ENCODE assay signal across 8 mouse cellular contexts in genomic region chr14:78900770-78901169, GRCm38 (mm10). TPM values are rescaled to one million over a fixed set of nuclear protein-coding genes. Genes with fewer than 3 reads are reported as not detected.
DNase-seq lines count a peak whose midpoint lies in the region; ATAC-seq and TF ChIP-seq lines count a peak whose summit lies in the region.

No protein-coding gene starts in this region.

- no peak overlapping the region for H3K4me3 ChIP-seq in kidney, adult 2 months (ENCODE audit: insufficient read depth, low read depth, low read length)
- H3K4me3 ChIP-seq in CH12.LX (replicated peaks in 1 of 3; ENCODE audit: low read depth in 2 of 3, low read length in 2 of 3, poor library complexity in 1 of 3), result no peak overlapping the region
- H3K4me3 ChIP-seq in forebrain, postnatal 0 days (ENCODE audit: low read depth, low read length), result no peak overlapping the region
- no peak overlapping the region for H3K4me3 ChIP-seq in kidney, embryonic 16.5 days (ENCODE audit: low read length)
- H3K4me3 ChIP-seq in hindbrain, embryonic 13.5 days, result no peak overlapping the region

- no peaks in the 10 kb centered on the region for H3K79me2 ChIP-seq in CH12.LX (replicated peaks; ENCODE audit: control insufficient read depth, extremely low read depth, insufficient read depth, poor library complexity, severe bottlenecking)

- peak; percentile 46 for DNase-seq in kidney, adult 2 months
- no peak for DNase-seq in kidney, adult 11 months
- peak; percentile 66 for DNase-seq in CH12.LX (ENCODE audit: extremely low read depth)
- peak; percentile 57 for DNase-seq in forebrain, postnatal 0 days
- no peak for DNase-seq in cerebellum, adult 9-11 months

- TF ChIP-seq CTCF in kidney, adult 2 months (conservative IDR thresholded peaks at IDR 0.05; ENCODE audit: insufficient read depth, insufficient read length, low read depth, low read length), result no peak
- no peak for TF ChIP-seq CTCF in CH12.LX (conservative IDR thresholded peaks at IDR 0.05 in 1 of 2, IDR thresholded peaks at IDR 0.05 in 1 of 2; ENCODE audit: low read depth in 2 of 2, low read length in 2 of 2)
- no peak for TF ChIP-seq CTCF in forebrain, postnatal 0 days (IDR thresholded peaks at IDR 0.05; ENCODE audit: low read depth)

- no peaks in the 10 kb centered on the region for H3K27me3 ChIP-seq in kidney, adult 2 months (replicated peaks; ENCODE audit: control insufficient read depth, insufficient read depth, low read length)
- H3K27me3 ChIP-seq in CH12.LX (replicated peaks), result no peaks in the 10 kb centered on the region
- H3K27me3 ChIP-seq in forebrain, postnatal 0 days (ENCODE audit: insufficient read depth, low read length), result no peaks in the 10 kb centered on the region
- H3K27me3 ChIP-seq in kidney, embryonic 16.5 days (ENCODE audit: insufficient read depth, low read length), result no peaks in the 10 kb centered on the region
- H3K27me3 ChIP-seq in hindbrain, embryonic 13.5 days, result no peaks in the 10 kb centered on the region

- ATAC-seq in forebrain, postnatal 0 days, result peak; percentile 93
- ATAC-seq in kidney, embryonic 16.5 days (ENCODE audit: low FRiP score, low TSS enrichment), result peak; percentile 92
- 0 out of 2 replicates have a peak, but pooled peaks have one; percentile 23 for ATAC-seq in neutrophil, adult 5-6 weeks (ENCODE audit: extremely low read depth, insufficient number of reproducible peaks, low FRiP score, poor library complexity, severe bottlenecking)
- ATAC-seq in hindbrain, embryonic 13.5 days (ENCODE audit: low FRiP score), result no peak

- H3K9me3 ChIP-seq in CH12.LX (replicated peaks; ENCODE audit: low read length), result no peaks in the 10 kb centered on the region
- H3K9me3 ChIP-seq in forebrain, postnatal 0 days (ENCODE audit: low read length), result no peaks in the 10 kb centered on the region
- no peaks in the 10 kb centered on the region for H3K9me3 ChIP-seq in kidney, embryonic 16.5 days (ENCODE audit: low read length)
- no peaks in the 10 kb centered on the region for H3K9me3 ChIP-seq in hindbrain, embryonic 13.5 days

- H3K27ac ChIP-seq in kidney, adult 2 months (ENCODE audit: insufficient read depth, low read depth, low read length), result no peak overlapping the region
- H3K27ac ChIP-seq in CH12.LX (ENCODE audit: insufficient read depth, low read depth), result no peak overlapping the region
- H3K27ac ChIP-seq in forebrain, postnatal 0 days (ENCODE audit: low read depth, low read length), result no peak overlapping the region
- H3K27ac ChIP-seq in kidney, embryonic 16.5 days (ENCODE audit: low read length), result peak overlapping the region; percentile 58; the same call in 1 of the 2 replicates
- H3K27ac ChIP-seq in hindbrain, embryonic 13.5 days, result no peak overlapping the region

- no peak for TF ChIP-seq POLR2A in kidney, adult 2 months (IDR thresholded peaks at IDR 0.05; ENCODE audit: low read depth, low read length)
- TF ChIP-seq POLR2A in CH12.LX (IDR thresholded peaks at IDR 0.05; ENCODE audit: low read depth, low read length), result no peak

- 22% methylated on average over 2 of the region's 2 CpGs for WGBS in kidney, adult 2 months
- WGBS in forebrain, postnatal 0 days, result 29% methylated on average over 2 of the region's 2 CpGs
- WGBS in kidney, embryonic 16.5 days, result 1% methylated on average over 2 of the region's 2 CpGs
- 70% methylated on average over 2 of the region's 2 CpGs for WGBS in hindbrain, embryonic 13.5 days

- in situ Hi-C loops in CH12.LX (cut with MboI; ENCODE audit: low pct_ligation_motif_present, low pct_unique_long_range_greater_than_20kb, low sequenced_read_pairs), result loop anchor here (10.0 kb wide), 1 partner anchor 46 kb away; no protein-coding TSS in a partner anchor

- no peaks in the 10 kb centered on the region for H3K4me1 ChIP-seq in kidney, adult 2 months (ENCODE audit: control insufficient read depth, insufficient read depth, low read length)
- peaks cover 10 to 36% of the 10 kb centered on the region in 2 experiments for H3K4me1 ChIP-seq in CH12.LX (ENCODE audit: control insufficient read depth in 1 of 2, insufficient read depth in 2 of 2)
- no peaks in the 10 kb centered on the region for H3K4me1 ChIP-seq in forebrain, postnatal 0 days (ENCODE audit: insufficient read depth)
- peaks cover 9% of the 10 kb centered on the region; the same call in 1 of the 2 replicates for H3K4me1 ChIP-seq in kidney, embryonic 16.5 days (ENCODE audit: insufficient read depth, low read length)
- no peaks in the 10 kb centered on the region for H3K4me1 ChIP-seq in hindbrain, embryonic 13.5 days (replicated peaks)

- H3K4me2 ChIP-seq in CH12.LX (ENCODE audit: insufficient read depth, low read depth, poor library complexity, severe bottlenecking), result peak overlapping the region; percentile 71
- no peak overlapping the region for H3K4me2 ChIP-seq in forebrain, postnatal 0 days (ENCODE audit: low read depth)
- no peak overlapping the region for H3K4me2 ChIP-seq in kidney, embryonic 16.5 days (replicated peaks; ENCODE audit: low read depth, low read length)
- no peak overlapping the region for H3K4me2 ChIP-seq in hindbrain, embryonic 13.5 days

- H3K9ac ChIP-seq in CH12.LX (ENCODE audit: insufficient read depth, low read depth), result no peak overlapping the region
- H3K9ac ChIP-seq in forebrain, postnatal 0 days, result no peak overlapping the region
- H3K9ac ChIP-seq in kidney, embryonic 16.5 days (replicated peaks; ENCODE audit: low read length), result no peak overlapping the region
- H3K9ac ChIP-seq in hindbrain, embryonic 13.5 days, result no peak overlapping the region

- no peak; the same call in none of the 2 replicates for TF ChIP-seq RAD21 in CH12.LX (IDR thresholded peaks at IDR 0.05; ENCODE audit: low read depth, low read length)

- no peaks in the 10 kb centered on the region for H3K36me3 ChIP-seq in kidney, adult 2 months (ENCODE audit: control insufficient read depth, insufficient read depth, low read length)
- H3K36me3 ChIP-seq in CH12.LX (replicated peaks in 1 of 2; ENCODE audit: control insufficient read depth in 1 of 2, insufficient read depth in 1 of 2, low read length in 1 of 2), result peaks cover 0 to 6% of the 10 kb centered on the region in 2 experiments
- H3K36me3 ChIP-seq in forebrain, postnatal 0 days (ENCODE audit: insufficient read depth), result no peaks in the 10 kb centered on the region
- H3K36me3 ChIP-seq in kidney, embryonic 16.5 days (ENCODE audit: insufficient read depth, low read length), result no peaks in the 10 kb centered on the region
- no peaks in the 10 kb centered on the region for H3K36me3 ChIP-seq in hindbrain, embryonic 13.5 days

- dilution Hi-C loops in CH12.LX (cut with MboI; ENCODE audit: extremely low pct_ligation_motif_present, extremely low pct_unique_long_range_greater_than_20kb, low sequenced_read_pairs), result no loop called here

- TF ChIP-seq EP300 in CH12.LX (IDR thresholded peaks at IDR 0.05; ENCODE audit: low read length), result peak; percentile 87

TF ChIP-seq in CH12.LX, 34 proteins besides CTCF, POLR2A, EP300 and RAD21 (continues in another document):
- TF ChIP-seq ZC3H11A (IDR thresholded peaks at IDR 0.05; ENCODE audit: low read depth, low read length), result no peak
- TF ChIP-seq NELFE (IDR thresholded peaks at IDR 0.05; ENCODE audit: low read depth, low read length), result no peak
- TF ChIP-seq MAX (IDR thresholded peaks at IDR 0.05; ENCODE audit: low read length), result no peak
- peak; percentile 88 for TF ChIP-seq JUND (conservative IDR thresholded peaks at IDR 0.05; ENCODE audit: low read depth, low read length)
- TF ChIP-seq UBTF (IDR thresholded peaks at IDR 0.05; ENCODE audit: low read depth, low read length), result no peak
- no peak for TF ChIP-seq HCFC1 (IDR thresholded peaks at IDR 0.05; ENCODE audit: low read depth, low read length)
- TF ChIP-seq USF2 (conservative IDR thresholded peaks at IDR 0.05; ENCODE audit: low read depth, low read length), result no peak
- no peak for TF ChIP-seq PAX5 (IDR thresholded peaks at IDR 0.05; ENCODE audit: low read length)
- no peak for TF ChIP-seq CHD2 (IDR thresholded peaks at IDR 0.05; ENCODE audit: low read length)
- TF ChIP-seq ZMIZ1 (IDR thresholded peaks at IDR 0.05; ENCODE audit: low read depth, low read length), result no peak
- TF ChIP-seq MYC (IDR thresholded peaks at IDR 0.05; ENCODE audit: low read depth, low read length), result no peak; the same call in 1 of the 2 replicates
- no peak for TF ChIP-seq USF1 (IDR thresholded peaks at IDR 0.05; ENCODE audit: low read depth, low read length)
- TF ChIP-seq KAT2A (IDR thresholded peaks at IDR 0.05; ENCODE audit: insufficient replicate concordance, low read length), result no peak
- no peak for TF ChIP-seq SMC3 (IDR thresholded peaks at IDR 0.05; ENCODE audit: low read depth, low read length)
- TF ChIP-seq SIN3A (IDR thresholded peaks at IDR 0.05; ENCODE audit: low read length), result no peak
- TF ChIP-seq TBP (conservative IDR thresholded peaks at IDR 0.05; ENCODE audit: low read depth, low read length), result no peak
- no peak for TF ChIP-seq MAFK (IDR thresholded peaks at IDR 0.05; ENCODE audit: insufficient replicate concordance, low read length)
- no peak for TF ChIP-seq POLR2AphosphoS2 (IDR thresholded peaks at IDR 0.05; ENCODE audit: low read depth, low read length)
- peak; percentile 88 for TF ChIP-seq ETS1 (conservative IDR thresholded peaks at IDR 0.05; ENCODE audit: low read depth, low read length)
- TF ChIP-seq NRF1 (IDR thresholded peaks at IDR 0.05; ENCODE audit: low read depth, low read length), result no peak
- TF ChIP-seq GABPA (IDR thresholded peaks at IDR 0.05; ENCODE audit: insufficient replicate concordance, low read depth, low read length), result no peak
- TF ChIP-seq MAZ (IDR thresholded peaks at IDR 0.05; ENCODE audit: low read depth, low read length), result no peak
- peak; percentile 86 for TF ChIP-seq JUN (IDR thresholded peaks at IDR 0.05; ENCODE audit: insufficient read depth, low read depth, low read length)
- TF ChIP-seq BHLHE40 (IDR thresholded peaks at IDR 0.05; ENCODE audit: low read depth, low read length), result peak; percentile 39; the same call in 1 of the 2 replicates
- peak; percentile 41; the same call in 1 of the 2 replicates for TF ChIP-seq IRF4 (IDR thresholded peaks at IDR 0.05; ENCODE audit: low read depth, low read length)
- TF ChIP-seq MEF2A (IDR thresholded peaks at IDR 0.05; ENCODE audit: borderline replicate concordance, low read depth, low read length), result peak; percentile 99

RNA-seq across cellular contexts. Expression of gene Vwa8, which starts 51.9 kb away (rescaled TPM):
- polyA plus RNA-seq in kidney, adult 2 months (2012; rRNA removed), result 71.2 and 78.0 TPM in 2 replicates
- total RNA-seq in CH12.LX (2012; rRNA removed) (13.9 and 15.9 TPM in 2 replicates), CH12.LX (2014; rRNA removed) (11.0 and 12.4 TPM in 2 replicates)
- 17.5 and 18.3 TPM in 2 replicates for polyA plus RNA-seq in CH12.LX (2012; ENCODE audit: insufficient read length, low read depth)
- 11.6 and 13.9 TPM in 2 replicates for total RNA-seq in forebrain, postnatal 0 days (2014; rRNA removed)
- 4.7 and 5.1 TPM in 2 replicates for polyA plus RNA-seq in forebrain, postnatal 0 days (2015; fragmentation: Nextera tagmentation; extraction: Ambion mirVana)
- 16.0 and 18.6 TPM in 2 replicates for polyA plus RNA-seq in kidney, embryonic 16.5 days (2015; fragmentation: Nextera tagmentation; extraction: Ambion mirVana)
- 11.2 and 12.2 TPM in 2 replicates for total RNA-seq in neutrophil, adult 5-6 weeks (2017)
- polyA plus RNA-seq in hindbrain, embryonic 13.5 days (2015; fragmentation: Nextera tagmentation; extraction: Ambion mirVana), result 5.9 and 6.0 TPM in 2 replicates

Comparison
In these comparisons a context has a peak if more than half of its experiments do, and no peak if none do; other contexts are left out.
1. DNase-seq: peak in kidney, adult 2 months (single experiment), CH12.LX (single experiment) and forebrain, postnatal 0 days (single experiment); none in kidney, adult 11 months (single experiment) and cerebellum, adult 9-11 months (single experiment).